Mouse (Mus musculus) 3T3-L1 (cell line): ENCODE data around the gene Riox1.

Experiments
- DNase-seq: peaks from one replicate; pipeline ENCODE4 v3.0.0-alpha.2; 2015; ENCODE audit warnings: low read depth, low spot score

Riox1 gene

GRCm38 (mm10) chr12:83949776-83950492 lies 474 bp upstream of the Riox1 start:
- peak; percentile 8 for DNase-seq

GRCm38 (mm10) chr12:83950840-83951701 lies 663 bp downstream of the Riox1 start:
- no peak for DNase-seq

- DNase-seq, result no peak
Measured at GRCm38 (mm10) chr12:83951711-83952575, 1.5 kb downstream of the Riox1 start.

GRCm38 (mm10) chr12:83958278-83958677 lies 7.9 kb downstream of the Riox1 start:
- no peak for DNase-seq

- DNase-seq, result no peak
Measured at GRCm38 (mm10) chr12:83965235-83965634, 14.8 kb downstream of the Riox1 start.

- DNase-seq, result peak; percentile 74
Measured at GRCm38 (mm10) chr12:83972117-83972516, 21.7 kb downstream of the Riox1 start.

- no peak for DNase-seq
Measured at GRCm38 (mm10) chr12:83978862-83979261, 28.5 kb downstream of the Riox1 start.

GRCm38 (mm10) chr12:83981615-83982014 lies 31.2 kb downstream of the Riox1 start:
- no peak for DNase-seq

- DNase-seq, result no peak
Measured at GRCm38 (mm10) chr12:83984752-83985151, 34.3 kb downstream of the Riox1 start, which contains the start of gene Heatr4. Gene Heatr4 (minus strand): TSS chr12:83984852.

- no peak for DNase-seq
Measured at GRCm38 (mm10) chr12:83987242-83987582, 36.8 kb downstream of the Riox1 start.

- peak; percentile 90 for DNase-seq
Measured at GRCm38 (mm10) chr12:83987583-83988441, 37.4 kb downstream of the Riox1 start, which contains the start of gene Acot2. Gene Acot2 (plus strand): TSS chr12:83987861.

GRCm38 (mm10) chr12:83988483-83988882 lies 38.1 kb downstream of the Riox1 start:
- peak; percentile 48 for DNase-seq

- DNase-seq, result no peak
Measured at GRCm38 (mm10) chr12:83989378-83989777, 39.0 kb downstream of the Riox1 start.

- DNase-seq, result no peak
Measured at GRCm38 (mm10) chr12:83997221-83997620, 46.8 kb downstream of the Riox1 start.

GRCm38 (mm10) chr12:83998341-83999107 lies 48.1 kb downstream of the Riox1 start:
- DNase-seq, result peak; percentile 57

GRCm38 (mm10) chr12:83999237-83999636 lies 48.8 kb downstream of the Riox1 start:
- DNase-seq, result peak; percentile 41

GRCm38 (mm10) chr12:84000418-84000817 lies 50.0 kb downstream of the Riox1 start:
- no peak for DNase-seq
